Mouse (Mus musculus): ENCODE data around the gene Crybg1.

Crybg1 gene

DNA sequence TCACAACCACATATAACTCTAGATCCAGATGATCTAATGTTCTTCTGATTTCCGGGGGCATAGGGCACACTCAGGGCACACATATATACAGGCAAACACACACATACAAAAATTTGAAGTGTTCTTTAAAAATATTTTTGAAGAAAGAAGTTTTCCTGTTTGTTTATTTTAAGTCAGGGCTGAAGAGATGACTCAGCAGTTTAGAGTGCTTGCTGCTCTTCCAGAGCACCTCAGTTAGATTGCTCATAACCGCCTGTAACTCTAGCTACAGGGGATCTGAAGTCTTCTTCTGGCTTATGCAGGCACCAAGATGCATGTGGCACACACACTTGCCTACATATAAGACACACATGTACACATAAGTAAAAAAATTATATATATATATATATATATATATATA, 56.9 kb downstream of the Crybg1 start:
- DNase-seq (ENCODE audit: low spot score): no peak

DNA sequence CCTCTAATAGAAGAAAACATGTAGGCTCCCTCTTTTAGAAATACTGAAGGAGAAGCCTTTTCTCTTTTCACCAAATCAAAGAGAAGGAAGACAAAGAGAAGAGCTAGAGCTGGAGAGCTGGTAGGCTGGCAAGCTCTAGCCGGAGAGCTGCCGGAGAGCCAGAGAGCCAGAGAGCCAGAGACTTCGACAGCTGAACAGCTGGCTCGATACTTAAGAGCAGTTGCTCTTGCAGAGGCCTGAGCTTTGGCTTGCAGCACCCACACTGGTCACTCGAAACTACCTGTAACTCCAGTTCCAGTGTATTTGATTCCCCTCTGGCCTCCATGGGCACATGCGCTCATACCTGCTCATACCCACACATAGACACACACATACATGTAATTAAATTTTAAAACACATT, 68.3 kb downstream of the Crybg1 start:
- no peak for DNase-seq (ENCODE audit: low spot score)

- DNase-seq (ENCODE audit: low spot score): no peak
Observed at GRCm38 (mm10) chr10:44078799-44079521, 69.7 kb downstream of the Crybg1 start.

GRCm38 (mm10) chr10:44071095-44071494, 77.6 kb downstream of the Crybg1 start:
- DNase-seq (ENCODE audit: low spot score): no peak

DNA sequence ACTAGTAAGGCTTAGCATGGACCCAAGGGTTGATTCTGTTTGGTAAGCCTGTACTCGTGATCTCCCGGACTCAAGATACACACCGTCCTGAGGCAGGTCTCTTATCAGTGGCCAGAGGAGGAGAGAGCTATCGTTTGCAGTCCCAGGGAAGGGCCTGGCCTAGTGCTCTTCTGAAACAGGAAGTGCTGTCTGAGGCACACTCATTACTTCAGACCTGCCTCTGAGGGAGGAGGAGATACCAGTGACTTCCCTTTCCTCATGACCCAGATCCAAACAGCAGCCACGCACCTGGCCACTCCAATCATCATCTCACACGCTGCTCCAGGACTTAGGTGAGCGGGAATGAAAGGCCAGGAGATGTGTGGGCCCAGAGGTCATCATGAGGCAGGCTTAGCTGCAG, 79.5 kb downstream of the Crybg1 start:
- DNase-seq (ENCODE audit: low spot score): no peak

DNA sequence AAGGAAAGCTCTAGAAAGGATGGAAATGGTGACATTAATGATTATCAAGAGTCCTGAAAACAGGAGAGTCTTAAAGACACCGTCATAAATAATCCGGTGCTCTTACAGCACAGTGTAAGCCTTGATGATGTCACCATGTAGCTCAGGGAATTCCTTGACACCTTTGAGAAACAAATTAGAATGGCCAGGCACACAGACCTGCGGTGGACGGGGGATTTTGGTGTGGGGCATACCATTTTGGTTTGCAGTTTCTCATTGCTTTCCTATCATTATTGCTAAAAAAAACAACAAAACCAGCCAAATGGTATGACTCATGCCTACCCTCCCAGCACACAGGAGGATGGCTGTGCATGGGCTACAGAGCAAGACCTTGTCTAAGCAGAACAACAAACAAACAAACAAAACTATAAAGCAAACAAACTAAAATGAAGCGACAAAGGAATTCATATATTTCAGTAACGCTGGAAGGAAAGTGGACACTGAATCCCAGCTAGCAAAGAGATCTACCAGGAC, 82.7 kb downstream of the Crybg1 start:
- no peak for DNase-seq (ENCODE audit: low spot score)

- no peak for DNase-seq (ENCODE audit: low spot score)
Observed at GRCm38 (mm10) chr10:44062981-44063380, 85.7 kb downstream of the Crybg1 start.

- DNase-seq (ENCODE audit: low spot score): no peak
Observed at GRCm38 (mm10) chr10:44050913-44051312, 97.7 kb downstream of the Crybg1 start.

- DNase-seq (ENCODE audit: low spot score): no peak
Observed at GRCm38 (mm10) chr10:44044727-44045126, 103.9 kb downstream of the Crybg1 start.

- DNase-seq (ENCODE audit: low spot score): no peak
Observed at GRCm38 (mm10) chr10:44043630-44044029, 105.0 kb downstream of the Crybg1 start.

DNA sequence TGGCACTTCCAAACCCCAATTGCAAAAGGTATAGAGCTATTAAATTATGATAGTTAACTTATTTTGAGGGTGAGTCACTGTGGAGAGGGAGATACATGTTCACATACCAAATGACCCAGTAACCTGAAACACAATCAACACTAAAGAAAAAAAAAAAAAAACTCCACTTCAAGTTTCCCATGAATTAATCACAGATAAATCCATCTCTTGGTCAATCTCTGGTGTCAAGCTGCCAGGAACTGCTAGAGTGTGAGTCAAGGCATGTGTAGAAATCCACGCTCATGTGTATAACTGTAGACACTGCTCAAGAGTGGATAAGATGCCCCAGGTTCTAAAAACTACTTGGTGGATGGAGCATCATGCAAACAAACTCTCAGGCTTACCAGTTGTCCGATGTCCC, 109.5 kb downstream of the Crybg1 start:
- no peak for DNase-seq (ENCODE audit: low spot score)

GRCm38 (mm10) chr10:44037918-44038544, 110.6 kb downstream of the Crybg1 start:
- DNase-seq (ENCODE audit: low spot score): no peak

- DNase-seq (ENCODE audit: low spot score): no peak
Observed at GRCm38 (mm10) chr10:44029566-44029965, 119.1 kb downstream of the Crybg1 start.

- DNase-seq (ENCODE audit: low spot score): no peak
Observed at GRCm38 (mm10) chr10:44027226-44027625, 121.4 kb downstream of the Crybg1 start.

DNA sequence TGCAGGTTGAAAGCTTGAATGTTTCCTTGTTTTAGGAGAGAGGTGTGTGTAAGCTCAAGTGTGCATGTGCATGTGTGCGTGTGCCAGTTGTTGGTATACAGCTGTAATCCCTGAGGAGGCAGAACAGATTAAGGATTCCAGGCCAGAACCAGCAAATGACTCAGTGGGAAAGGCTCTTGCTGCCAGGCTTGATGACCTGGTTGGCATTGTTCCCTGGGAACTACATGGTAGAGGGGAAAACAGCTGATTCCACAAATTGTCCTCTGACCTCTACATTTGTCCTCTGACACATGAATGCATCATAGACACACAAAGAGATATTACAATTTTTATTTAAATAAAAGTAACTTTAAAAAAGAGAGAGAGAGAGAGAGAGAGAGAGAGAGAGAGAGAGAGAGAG, 122.5 kb downstream of the Crybg1 start:
- no peak for DNase-seq (ENCODE audit: low spot score)

DNA sequence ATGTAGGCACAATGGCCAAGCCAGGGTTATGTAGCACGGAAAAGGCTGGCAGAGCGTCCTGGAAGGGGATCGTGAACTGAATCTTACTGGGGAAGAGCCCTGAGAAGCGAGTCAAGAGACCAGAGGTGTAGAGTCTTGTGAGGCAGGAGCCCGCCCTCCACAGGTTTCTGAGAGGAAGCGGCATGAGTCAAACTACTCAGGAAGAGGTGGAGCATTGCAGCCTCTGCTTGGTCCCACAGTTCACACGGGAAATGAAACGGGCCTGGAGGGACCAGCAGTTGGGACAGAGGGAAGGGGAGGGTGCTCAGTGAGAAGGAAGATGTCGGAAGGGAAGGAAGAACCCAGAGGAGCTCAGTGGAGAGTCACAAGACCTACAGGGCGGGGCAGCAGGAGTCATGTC, 123.9 kb downstream of the Crybg1 start:
- no peak for DNase-seq (ENCODE audit: low spot score)

DNA sequence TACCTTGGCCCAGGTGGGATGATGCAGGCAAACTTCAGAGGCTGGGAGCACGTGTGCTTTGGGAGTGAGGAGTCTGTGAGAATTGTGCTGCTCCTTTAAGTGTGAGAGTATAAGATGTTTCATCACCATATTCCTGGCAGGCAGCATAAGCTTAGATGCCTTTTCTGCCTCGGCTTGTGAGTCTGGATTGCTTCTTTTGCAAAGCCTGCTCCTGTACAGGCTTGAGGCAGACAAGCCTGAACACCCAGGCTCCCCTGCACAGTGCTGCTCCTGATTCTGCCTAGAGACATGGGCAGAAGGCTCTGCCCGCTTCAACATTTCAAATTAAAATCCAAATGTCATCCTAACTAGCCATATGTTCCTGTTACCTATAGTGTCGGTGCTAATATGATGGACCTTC, 128.5 kb downstream of the Crybg1 start:
- DNase-seq (ENCODE audit: low spot score): no peak

DNA sequence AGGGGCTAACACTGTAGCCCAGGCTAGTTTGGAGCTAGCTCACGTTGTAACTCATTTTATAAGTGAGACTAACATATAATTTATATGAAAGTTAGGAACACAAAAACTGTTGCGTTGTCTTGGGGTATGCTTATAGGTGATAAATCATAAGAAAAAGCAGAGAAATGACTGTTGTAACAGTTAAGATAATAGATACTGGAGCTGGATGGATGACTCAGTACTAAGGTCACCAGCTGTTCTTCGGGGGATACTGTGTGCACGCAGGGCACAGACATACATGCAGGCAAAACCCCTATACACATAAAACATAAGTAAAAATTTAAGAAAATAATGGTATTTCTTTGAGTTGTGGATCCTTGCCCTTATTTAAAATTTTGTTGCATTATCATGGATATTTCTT, 130.1 kb downstream of the Crybg1 start:
- DNase-seq (ENCODE audit: low spot score): no peak

- no peak for DNase-seq (ENCODE audit: low spot score)
Observed at GRCm38 (mm10) chr10:44015631-44016030, 133.0 kb downstream of the Crybg1 start.

DNA sequence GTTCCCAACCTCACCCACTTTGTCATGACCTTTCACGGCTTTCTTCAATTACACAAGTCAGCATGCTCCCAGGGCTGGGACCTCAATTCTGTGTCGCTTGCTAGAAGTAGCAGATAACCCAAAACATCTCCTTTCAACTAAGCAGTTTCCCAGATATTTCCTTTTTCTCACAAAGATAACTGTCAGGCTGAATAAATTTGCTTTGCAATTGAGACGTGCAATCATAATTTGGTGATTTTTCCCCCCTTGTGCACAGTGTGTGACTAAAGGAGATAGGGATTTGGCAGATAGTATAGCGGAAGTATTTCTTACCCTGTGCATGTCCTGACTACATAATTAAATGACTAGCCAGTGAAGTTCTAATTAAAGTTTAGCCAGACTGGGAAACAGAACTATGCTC, 134.8 kb downstream of the Crybg1 start:
- DNase-seq (ENCODE audit: low spot score): no peak

- no peak for DNase-seq (ENCODE audit: low spot score)
Observed at GRCm38 (mm10) chr10:44011408-44011807, 137.2 kb downstream of the Crybg1 start.

GRCm38 (mm10) chr10:44008808-44009207, 139.8 kb downstream of the Crybg1 start:
- DNase-seq (ENCODE audit: low spot score): no peak

- DNase-seq (ENCODE audit: low spot score): no peak
Observed at GRCm38 (mm10) chr10:44006815-44007214, 141.8 kb downstream of the Crybg1 start.

Data from testis, postnatal 14 days (tissue).